Mouse (Mus musculus) thymus, postnatal 36 days (tissue): ENCODE measurements around the gene Pld1.

Source experiments
- DNase-seq, 2 experiments: peaks; one replicate each; pipeline ENCODE4 v3.0.0; 2022; ENCODE audit warnings: mixed read lengths in 2 of 2

Pld1 gene

DNA sequence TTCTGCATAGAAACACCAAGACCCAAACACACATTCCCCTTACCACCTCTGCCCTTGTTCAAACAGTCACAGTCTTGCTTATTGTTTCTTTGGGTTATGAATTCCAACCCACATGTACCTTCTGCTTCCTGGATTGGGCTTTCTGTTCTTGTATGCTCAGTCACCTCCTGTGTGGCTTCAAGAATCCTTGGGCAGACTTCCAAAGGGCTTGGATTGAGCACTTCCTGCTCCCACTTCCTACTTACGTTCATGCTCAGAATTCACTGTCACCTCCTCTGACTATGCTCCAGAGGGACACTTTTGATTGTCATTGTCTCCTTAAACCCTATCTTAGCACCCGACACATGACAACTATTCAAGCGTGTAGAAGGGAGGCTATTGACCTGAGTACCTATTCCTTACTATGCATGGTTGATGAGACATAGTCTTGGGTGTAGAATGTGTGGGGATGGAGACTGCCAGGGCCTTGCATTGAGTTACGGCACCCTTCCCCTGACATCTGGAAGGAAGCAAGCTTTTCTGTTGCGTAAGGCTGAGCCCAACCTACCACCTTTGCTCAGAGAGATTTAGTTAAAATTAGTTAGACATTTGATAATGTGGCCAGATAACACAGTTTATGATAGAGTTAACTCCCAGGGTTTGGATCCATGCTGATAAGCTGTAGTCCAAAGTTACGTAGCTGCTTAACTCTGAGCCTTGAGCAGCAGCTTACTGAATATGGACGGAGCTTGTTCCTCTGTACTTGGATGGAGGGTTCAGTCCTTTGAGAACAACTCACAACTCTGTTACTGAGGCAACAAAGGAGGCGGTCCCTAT is 55.9 kb downstream of the Pld1 start:
- no peak for DNase-seq

DNA sequence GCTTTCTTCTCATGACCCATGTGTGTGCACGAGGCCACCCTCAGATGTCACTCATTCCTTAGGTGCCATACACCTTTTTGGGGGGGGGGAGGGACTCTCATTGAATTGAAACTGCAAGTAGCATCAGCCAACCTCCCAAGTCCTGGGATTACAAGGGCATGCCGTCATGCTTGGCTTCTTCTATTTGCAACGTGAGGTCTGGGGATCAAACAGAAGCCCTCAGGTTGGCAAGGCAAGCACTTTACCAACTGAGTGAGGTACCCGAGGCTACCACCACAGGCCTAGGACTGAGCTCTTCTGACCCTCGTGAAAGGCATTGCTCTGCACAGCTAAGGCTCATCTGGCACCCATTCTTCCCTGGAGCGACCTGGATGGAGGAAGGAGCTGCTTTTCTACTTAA is 65.8 kb downstream of the Pld1 start:
- no peak for DNase-seq

DNA sequence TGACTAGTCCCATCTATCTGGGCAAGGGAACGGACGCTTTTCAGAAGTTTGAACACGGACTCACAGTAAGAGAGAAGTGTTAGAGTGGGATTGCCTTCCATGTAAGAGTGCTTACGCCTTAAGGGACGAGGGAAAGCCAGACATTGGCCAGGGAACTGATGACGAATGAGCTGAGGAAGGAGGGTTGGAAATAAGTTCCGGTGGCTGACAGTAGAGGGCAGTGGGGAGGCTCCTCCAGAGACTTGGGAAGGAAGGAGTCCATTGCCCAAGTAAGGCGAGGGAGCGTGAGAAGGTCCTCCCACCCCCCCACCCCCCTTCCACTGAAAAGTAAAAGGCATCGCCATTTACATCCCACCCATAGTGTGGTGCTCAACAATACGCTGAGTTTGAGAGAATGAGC is 69.2 kb downstream of the Pld1 start:
- no peak for DNase-seq

DNA sequence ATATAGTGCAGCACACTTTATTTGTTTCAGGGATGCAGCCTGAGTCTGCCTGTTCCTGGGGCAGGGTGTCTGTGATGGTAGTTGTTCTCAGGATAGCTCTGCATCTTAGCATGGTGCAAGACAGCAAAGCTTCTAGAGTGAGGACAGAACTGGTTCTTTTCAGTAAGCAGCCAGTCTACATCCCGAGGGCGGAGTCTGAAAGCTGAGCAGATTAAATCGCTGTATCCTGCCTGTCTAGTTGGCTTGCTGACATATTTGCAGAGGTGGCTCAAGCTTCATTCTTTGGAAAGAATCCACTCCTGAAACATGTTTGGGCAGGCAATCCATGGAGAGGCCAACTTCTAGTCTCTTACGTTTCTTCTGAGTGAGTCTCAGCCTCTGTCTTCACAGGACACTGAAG is 69.9 kb downstream of the Pld1 start:
- DNase-seq = no peak

DNA sequence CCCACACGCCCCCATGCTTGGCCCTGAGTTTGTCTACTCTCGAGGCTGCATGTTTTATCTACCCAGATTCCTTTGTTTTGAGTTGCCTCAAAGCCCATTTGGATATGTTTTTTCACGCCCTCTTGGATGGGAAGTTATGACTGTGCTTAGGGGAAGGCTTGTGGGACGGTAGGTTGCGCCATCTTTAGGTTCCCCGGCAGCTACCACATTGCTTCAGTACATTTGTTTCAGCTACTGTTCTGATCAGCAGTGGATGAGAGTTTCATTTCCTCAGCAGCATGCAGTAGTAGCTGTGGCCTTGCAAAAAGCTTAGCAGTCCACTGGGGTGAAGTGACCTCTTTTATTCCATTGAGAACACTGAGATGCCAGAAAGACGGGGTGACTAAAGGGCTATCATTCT is 73.7 kb downstream of the Pld1 start:
- DNase-seq = no peak

DNA sequence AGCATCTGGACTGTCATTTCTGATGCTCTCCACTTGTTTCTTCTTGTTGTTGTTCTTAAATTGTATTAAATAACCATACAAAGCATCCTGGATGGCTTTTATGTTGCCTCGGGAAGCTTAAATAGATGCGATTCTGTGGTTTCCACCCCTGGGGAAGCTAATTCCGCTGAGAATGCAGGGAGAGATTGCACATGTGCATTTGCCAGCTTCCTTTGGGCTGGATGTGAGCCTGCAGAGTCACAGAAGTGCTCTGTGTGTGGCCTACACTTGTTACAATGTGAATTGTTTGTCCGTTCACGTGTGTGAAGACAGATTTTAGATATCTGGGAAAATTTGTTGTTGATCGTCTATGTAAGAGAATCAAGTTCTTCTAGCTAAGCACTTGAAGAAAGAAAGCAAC is 74.9 kb downstream of the Pld1 start:
- no peak for DNase-seq

DNA sequence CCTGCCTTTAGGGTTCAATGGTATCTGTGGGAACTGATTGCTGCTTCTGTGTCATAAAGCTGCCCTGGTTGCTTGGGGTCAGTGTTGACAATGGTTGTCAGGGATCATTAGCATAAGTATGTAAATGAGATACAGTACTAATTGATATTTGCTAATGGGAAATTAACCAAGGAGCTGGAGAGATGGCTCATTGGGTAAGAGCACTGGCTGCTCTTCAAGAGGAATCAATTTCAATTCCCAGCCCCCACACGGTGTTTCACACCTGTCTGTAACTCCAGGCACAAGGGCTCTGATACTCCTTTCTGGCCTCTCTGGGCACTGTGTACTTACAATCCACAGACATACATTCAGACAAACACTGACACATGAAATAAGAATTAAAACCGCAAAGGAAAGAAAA is 78.5 kb downstream of the Pld1 start:
- DNase-seq = no peak

DNA sequence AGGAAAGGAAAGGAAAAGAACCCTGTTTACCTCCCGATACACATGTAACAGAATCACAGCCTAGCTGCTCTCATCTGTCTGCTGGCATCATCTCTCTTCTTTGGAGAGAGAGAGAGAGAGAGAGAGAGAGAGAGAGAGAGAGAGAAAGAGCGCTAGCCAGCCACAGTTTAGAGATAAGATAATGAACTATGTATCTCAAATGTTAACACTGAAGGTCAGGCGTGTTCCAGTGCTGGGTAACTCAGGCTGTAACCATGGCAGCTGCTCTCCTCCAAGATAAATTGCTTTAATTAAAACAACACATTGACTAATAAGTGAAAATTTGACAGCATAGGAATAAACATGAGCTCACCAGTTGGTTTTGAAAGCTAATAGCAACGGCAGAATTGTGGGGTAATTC is 81.2 kb downstream of the Pld1 start:
- DNase-seq = no peak

DNA sequence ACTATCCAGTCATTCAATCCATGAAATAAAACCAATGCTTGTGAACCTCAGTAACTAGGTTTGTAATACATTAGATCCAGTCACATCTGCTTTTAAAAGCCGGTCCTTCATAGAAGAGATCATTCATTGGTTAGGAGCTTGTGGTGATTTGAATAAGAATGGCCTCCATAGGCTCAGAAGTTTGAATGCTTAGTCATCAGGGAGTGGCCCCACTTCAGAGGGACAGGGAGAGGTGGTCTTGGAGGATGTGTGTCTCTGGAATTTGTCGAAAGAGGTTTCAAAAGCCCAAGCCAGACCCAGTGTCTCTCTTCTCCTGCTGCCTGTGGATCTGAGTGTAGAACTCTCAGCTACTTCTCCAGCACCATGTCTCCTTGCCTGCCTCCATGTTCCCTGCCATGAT is 81.9 kb downstream of the Pld1 start:
- DNase-seq = no peak

DNA sequence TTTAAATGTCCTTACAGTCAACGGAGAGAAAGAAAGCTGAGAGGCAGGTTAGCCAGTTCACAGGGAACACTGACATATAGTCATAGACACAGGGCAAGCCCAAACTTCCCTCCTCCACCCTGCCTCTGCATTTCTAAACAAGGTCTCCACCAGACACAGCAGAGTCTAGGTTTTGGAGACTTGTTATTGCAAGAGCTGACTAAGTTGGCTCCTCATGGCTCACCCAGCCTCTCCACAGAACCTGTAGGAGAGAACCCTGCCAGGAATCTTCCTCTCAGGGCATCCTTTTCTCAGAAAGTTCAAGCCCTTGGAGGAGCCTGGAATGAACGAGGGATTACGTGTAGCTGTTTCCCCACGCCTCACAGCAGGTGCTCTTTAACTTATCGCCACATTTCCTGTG is 83.7 kb downstream of the Pld1 start:
- DNase-seq = no peak

DNA sequence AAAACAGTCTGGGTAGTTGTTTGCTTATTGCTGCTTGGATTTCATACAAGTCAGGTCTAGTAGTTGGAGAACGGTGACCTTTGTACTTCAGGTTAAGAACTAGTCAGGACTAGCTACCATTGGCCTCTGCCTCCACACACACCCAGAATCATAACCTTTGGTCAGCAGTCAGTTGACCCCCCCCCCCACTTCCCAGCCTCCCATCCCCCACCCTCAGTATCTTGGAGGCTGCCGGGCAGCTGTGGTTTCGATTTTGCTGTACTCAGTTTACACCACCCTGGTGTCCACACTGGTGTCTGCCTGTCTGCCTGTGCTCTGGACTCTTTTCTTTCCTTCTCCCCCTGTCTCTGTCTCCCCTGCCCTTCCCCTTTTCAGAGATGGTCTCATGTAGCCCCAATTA is 88.4 kb downstream of the Pld1 start:
- DNase-seq = no peak

DNA sequence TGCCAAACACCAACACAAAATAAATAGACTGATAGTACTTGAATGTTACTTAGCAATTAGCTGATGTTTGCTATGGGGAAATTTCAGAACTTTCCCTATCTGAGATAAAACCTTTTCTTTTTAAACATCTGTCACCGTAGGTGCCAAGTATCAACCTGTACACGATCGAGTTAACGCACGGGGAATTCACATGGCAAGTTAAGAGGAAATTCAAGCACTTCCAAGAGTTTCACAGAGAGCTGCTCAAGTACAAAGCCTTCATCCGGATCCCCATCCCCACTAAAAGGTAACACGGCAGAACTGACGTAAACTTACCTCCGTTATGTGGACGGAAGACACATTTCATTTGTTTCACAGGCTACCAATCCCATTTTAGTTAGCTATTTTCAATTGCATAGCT is 90.0 kb downstream of the Pld1 start:
- DNase-seq = no peak

DNA sequence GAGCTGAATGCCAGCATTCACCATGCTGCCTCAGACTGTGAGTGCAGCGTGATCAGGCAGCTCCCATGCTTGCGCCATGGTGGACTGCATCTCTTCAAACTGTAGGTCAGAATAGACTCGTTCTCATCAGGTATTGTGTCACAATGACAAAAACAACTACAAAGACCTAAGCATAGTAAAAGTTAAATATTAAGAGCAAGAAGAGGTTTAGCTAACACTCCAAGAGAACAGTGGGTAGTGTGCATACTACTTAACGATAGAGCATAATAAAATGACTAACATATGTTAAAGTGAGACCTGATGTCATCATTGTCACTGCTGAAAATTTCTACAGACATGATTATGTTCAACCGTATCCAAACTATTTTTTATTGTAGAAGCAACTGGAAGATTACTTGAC is 92.4 kb downstream of the Pld1 start:
- DNase-seq = no peak

DNA sequence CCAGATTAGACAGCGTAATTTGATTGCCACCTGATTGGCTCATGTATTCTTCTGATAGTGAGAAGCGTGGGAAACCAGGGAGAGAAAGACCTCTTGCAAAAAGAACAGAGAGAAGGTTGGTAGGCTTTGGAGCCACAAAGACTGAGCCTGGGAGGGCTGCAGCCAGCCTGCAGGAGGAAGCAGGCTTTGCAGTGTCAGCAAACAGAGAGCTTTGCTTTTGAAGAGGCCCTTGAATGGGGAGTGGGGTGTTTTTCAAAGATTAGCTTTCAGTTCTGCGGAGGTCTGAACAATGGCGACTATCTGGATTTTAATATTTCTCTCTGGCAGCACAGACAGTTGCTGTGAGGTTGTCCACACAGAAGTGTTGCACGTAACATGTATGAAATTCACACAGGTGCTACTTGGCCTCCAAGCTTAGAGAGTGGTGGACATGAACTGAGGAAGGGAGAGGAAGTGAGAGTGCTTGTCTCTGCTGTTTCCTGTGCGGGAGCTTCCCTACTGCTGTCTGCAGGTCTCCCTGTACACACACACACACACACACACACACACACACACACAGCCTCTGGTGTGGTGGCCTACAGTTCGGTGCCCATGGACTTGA is 93.2 kb downstream of the Pld1 start:
- DNase-seq = peak; percentile 21 to 32

DNA sequence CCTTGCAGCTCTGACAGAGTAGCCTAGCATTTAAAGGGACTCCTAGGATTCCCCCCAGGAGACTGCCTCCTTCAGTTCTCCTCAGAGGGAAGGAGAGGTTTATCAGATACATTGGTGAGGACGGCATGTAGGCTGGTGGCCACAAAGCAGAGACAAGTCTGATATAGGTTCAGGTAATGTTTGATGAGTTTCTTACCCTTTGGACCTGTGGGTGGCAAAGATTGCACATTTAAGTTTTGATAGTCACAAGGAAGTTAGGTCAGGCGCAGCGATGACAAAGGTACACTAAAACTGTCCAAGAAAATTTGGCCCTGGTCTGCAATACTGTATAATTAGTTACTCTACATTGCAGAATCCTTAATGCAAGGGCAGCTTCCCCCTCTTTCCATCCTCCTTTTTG is 95.4 kb downstream of the Pld1 start:
- no peak for DNase-seq

DNA sequence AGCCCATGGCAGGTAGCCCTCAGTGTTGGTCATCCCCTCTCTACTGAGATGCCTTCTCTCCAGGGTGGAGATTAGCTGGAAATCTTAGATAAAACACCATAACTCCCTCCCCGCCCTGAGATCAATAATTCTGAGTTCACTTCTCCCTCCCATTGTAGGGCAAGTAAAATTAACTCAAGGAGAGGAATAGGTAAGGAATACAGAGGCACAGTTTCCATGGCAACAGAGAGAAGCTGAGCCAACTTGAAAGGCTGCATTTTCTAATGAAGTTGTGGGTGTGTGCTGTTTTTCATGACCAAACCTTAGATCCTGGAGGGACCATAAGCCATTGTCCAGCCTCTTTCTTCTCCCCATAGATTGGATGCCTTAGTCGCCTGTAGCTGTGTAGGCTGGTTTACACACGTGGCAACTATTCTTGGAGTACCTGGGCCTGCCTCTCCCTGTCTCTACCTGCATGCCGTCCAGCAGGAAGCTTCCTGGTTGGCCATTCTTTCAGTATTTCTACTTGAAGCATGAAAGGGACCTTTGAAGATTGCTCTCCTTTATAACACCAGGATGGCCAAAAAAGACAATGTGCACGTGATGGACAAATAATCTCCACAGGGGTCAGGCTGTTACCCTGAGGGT is 96.3 kb downstream of the Pld1 start:
- DNase-seq = no peak

DNA sequence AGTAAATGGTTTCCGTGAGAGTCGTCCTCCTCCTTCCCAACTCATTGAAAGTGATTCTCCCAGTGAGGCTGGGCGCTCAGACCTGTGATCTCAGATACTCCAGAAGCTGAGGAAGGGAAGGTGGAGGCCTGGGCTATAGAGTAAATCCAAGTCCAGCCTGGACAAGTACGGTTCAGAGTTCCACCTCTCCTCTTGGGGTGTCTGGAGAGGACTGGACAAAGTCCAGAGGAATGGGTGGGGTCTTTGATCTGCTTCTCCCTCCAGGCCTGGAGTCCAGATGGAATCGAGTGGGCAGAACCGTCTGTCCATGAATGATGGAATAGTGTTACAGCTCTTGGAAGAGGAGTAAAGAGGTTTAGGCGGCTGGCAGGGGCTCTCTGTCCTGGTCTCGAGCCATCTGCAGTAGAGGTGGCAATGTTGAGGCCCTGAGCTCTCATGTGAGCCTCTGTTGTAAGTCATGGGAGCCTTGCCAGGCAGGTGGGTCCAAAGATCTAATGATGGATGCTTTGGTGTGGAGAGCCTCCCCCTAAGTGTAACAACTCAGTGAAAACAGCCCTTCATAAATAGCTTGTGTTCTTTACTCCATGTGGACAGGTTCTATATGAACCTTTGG is 98.9 kb downstream of the Pld1 start:
- DNase-seq = no peak

DNA sequence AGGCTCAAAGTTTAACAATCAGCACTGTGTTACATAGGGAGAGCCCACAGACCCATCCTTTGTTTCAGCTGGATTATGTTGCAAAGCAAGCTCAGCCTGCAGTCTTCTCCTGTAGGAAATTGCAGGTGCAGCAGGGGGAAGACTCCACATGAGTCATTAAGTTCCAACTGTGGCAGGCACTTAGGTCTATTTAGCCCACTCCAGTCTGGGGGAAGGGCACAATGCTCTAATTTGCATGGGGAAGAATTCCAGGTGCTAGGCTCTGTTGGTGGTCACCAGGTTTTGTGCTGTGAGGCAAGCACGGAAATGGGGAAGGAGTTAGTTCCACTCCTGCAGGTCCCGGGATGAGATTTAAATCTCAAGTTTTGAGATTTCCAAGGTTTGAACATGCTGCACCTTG is 99.6 kb downstream of the Pld1 start:
- no peak for DNase-seq

DNA sequence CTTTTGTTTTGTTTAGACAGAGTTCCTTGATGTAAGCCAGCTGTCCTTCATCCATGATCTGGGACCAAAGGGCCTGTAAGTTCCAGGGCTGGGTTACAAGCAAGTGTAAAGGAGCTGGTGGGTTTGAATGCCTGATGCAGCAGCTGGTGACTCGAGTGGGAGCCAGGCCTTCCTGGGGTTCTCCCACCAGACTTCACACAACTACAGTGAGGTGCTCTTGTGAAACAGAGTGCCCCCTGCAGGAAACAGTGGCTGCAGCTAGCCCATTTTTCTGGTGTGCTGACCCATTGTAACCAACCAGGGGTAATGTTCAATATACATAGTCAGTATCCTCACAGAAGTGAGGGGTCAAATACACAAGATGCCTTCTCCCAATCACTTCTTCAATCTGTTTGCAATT is 101.3 kb downstream of the Pld1 start:
- DNase-seq = peak in 1 of 2 experiments; percentile 19

DNA sequence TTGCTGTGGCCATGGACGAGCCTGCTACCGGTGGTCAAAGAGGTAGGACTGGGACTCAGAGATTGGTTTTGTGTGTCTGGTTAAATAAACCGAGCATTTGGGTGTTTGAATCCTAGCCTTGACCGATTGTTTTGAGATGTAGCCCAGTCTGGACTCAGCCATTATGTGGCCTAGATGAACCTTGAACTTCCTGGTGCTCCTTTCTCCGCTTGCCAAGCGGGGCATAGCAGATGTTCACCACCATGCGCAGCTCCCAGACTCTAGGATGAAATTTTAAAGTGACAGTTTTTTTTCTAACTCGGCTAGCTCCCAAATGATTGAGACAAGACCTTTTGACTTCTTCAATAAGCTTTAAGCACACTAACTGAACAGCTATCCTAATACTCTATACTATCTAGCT is 102.7 kb downstream of the Pld1 start:
- no peak for DNase-seq

DNA sequence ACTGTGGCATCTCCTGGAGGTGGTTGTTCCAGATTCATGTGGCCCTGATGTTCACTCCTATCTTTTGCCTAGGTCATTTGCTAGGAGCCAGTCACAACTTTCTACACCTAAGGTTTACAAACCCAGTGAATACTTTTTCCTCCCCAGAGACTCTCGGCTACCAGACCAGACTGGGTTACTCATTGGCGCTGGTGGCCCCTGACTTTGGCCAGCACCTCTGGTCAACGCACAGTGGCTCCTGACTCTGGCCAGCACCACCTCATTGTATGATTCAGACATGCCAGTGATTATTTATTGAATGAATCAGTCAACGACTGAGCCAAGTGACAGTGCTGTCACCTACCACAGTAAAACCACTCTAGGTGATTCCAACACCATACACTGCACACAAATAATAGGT is 103.9 kb downstream of the Pld1 start:
- DNase-seq = no peak

DNA sequence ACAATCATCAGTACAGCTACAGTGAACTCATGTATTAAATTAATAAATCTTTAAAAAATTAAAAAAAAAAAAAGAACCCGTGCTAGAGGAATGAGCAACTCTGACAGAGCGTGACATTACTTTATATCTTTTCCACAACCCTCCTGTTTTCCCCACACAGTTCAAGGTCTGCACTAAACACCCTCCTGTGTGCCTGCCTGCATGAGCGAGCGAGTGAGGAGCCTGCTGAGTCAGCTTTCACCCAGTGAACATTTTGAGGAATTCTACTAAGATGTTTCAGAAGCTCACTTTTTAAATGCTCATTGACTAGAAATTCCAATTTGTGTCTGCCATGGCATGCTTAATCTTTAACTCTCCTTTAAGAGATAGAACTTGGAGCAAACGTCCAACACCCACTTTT is 109.1 kb downstream of the Pld1 start:
- no peak for DNase-seq

DNA sequence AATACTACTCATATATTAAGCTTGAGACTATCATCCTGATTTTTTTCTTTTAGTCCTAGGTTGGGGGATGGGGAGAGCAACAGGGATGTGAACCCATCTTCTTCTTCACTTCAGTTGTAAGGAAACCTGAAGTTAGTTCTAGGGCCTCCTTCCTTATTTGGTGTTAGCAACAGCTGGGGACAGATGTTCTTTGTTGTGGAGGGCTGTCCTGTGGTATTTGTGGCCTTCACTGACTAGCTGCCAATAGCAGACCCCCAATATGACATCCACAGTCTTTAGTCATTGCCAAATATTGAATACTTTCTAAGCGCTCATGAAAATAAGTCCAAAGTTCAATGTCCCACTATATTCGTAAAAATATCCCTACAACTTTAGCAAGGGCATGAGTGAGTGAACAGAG is 111.0 kb downstream of the Pld1 start:
- DNase-seq = no peak

DNA sequence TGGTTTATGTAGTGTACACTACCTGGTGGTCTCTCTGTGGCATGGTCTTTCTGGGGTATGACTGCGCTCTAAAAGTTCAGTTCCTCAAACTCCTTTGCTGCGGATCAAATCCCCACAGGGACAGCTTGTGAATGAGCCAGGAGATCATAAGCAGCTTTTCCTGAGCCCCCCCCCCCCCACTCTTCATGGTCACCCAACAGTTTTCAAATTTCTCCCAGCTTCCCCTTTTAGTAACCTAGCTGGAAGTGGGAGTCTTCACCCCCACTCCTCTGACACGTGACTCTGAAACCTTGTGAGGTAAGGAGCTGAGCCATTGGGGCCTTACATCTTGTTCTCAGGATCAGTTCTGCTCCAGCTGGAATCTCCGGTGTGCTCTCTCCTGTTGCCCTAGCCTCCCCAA is 114.6 kb downstream of the Pld1 start:
- DNase-seq = no peak
